Mouse (Mus musculus) lung, postnatal 0 days (tissue): ENCODE data around the gene Mmrn2.

ENCODE experiments used
- CTCF ChIP-seq: IDR thresholded peaks from 2 replicates; pipeline ENCODE4 v1.5.1; 2016; ENCODE audit warnings: antibody characterized with exemption, mild to moderate bottlenecking
- EP300 ChIP-seq: IDR thresholded peaks from 2 replicates; pipeline ENCODE4 v1.6.1; 2016; ENCODE audit warnings: antibody characterized with exemption, mild to moderate bottlenecking, control low read depth

DNA sequence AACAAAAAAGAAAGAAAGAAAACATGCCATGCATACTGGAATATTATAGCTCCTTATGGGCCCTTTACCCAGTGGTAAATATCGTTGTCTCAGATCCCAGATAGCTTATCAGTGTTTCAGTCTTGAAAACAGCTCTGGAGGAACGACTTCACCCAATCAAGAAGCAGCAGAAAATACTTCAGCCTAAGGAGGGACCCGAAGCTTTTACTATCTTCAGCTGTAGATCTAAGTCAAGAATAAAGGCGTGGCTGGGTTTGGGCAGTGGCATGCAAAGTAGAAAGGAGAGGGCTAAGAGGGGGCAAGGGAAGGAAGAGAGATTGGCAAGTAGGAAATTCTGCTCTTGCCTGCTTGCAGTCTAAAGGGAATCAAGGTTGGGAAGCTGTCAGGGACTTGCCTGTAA is 13.1 kb upstream of the Mmrn2 start:
- no peak for TF ChIP-seq CTCF
- TF ChIP-seq EP300: no peak
